Mouse (Mus musculus) ZHBTc4 (cell line): ENCODE results near the gene Lsm14b.
A peak's percentile ranks its signal among the peaks of the same experiment; 100 is the strongest.

ENCODE experiments used
- DNase-seq: peaks from one replicate; pipeline ENCODE4 v3.0.0-alpha.2; 2011; ENCODE audit warnings: low read depth, low spot score

Lsm14b gene

GRCm38 (mm10) chr2:180017632-180018031 lies 7.2 kb upstream of the Lsm14b start:
- DNase-seq = no peak

GRCm38 (mm10) chr2:180018573-180018972 lies 6.2 kb upstream of the Lsm14b start:
- no peak for DNase-seq

- no peak for DNase-seq
Measured at GRCm38 (mm10) chr2:180020091-180020661, 4.6 kb upstream of the Lsm14b start.

GRCm38 (mm10) chr2:180020919-180021318 lies 3.9 kb upstream of the Lsm14b start:
- no peak for DNase-seq

GRCm38 (mm10) chr2:180022751-180023150 lies 2.0 kb upstream of the Lsm14b start:
- DNase-seq = no peak

GRCm38 (mm10) chr2:180025135-180025860 lies 511 bp downstream of the Lsm14b start:
- DNase-seq = peak; percentile 49

GRCm38 (mm10) chr2:180025861-180026200 lies 1.0 kb downstream of the Lsm14b start:
- DNase-seq = no peak

GRCm38 (mm10) chr2:180027768-180028167 lies 3.0 kb downstream of the Lsm14b start:
- DNase-seq = no peak

GRCm38 (mm10) chr2:180031270-180031669 lies 6.5 kb downstream of the Lsm14b start:
- DNase-seq = no peak

- no peak for DNase-seq
Measured at GRCm38 (mm10) chr2:180032925-180033324, 8.1 kb downstream of the Lsm14b start.

- no peak for DNase-seq
Measured at GRCm38 (mm10) chr2:180033956-180034355, 9.2 kb downstream of the Lsm14b start.

GRCm38 (mm10) chr2:180034753-180035152 lies 10.0 kb downstream of the Lsm14b start:
- DNase-seq = peak; percentile 55

- peak; percentile 40 for DNase-seq
Measured at GRCm38 (mm10) chr2:180040406-180040805, 15.6 kb downstream of the Lsm14b start.

- peak; percentile 67 for DNase-seq
Measured at GRCm38 (mm10) chr2:180041577-180042255, 16.9 kb downstream of the Lsm14b start.

- DNase-seq = peak; percentile 96
Measured at GRCm38 (mm10) chr2:180042256-180042857, 17.6 kb downstream of the Lsm14b start, which contains the start of the genes Psma7 and Ss18l1. TSS of gene Psma7 (minus strand) at chr2:180042433. TSS of gene Ss18l1 (plus strand) at chr2:180042509.

- DNase-seq = peak; percentile 88
Measured at GRCm38 (mm10) chr2:180042858-180043515, 18.2 kb downstream of the Lsm14b start.

GRCm38 (mm10) chr2:180045283-180045682 lies 20.5 kb downstream of the Lsm14b start:
- DNase-seq = peak; percentile 60

GRCm38 (mm10) chr2:180047580-180047979 lies 22.8 kb downstream of the Lsm14b start:
- no peak for DNase-seq

GRCm38 (mm10) chr2:180047980-180048635 lies 23.3 kb downstream of the Lsm14b start:
- no peak for DNase-seq

GRCm38 (mm10) chr2:180050986-180051385 lies 26.2 kb downstream of the Lsm14b start:
- DNase-seq = peak; percentile 90
